Mouse (Mus musculus): ENCODE data around the gene Itpa.

- TF ChIP-seq CTCF (IDR thresholded peaks at IDR 0.05; ENCODE audit: control insufficient read depth, insufficient read depth, insufficient read length) (no peak), MYOG (IDR thresholded peaks at IDR 0.05; ENCODE audit: control insufficient read depth, extremely low read depth, insufficient read length) (no peak), MAX (IDR thresholded peaks at IDR 0.05) (no peak), CEBPB (IDR thresholded peaks at IDR 0.05; ENCODE audit: low read depth) (no peak), USF1 (IDR thresholded peaks at IDR 0.05; ENCODE audit: low read depth) (no peak)
Observed at GRCm38 (mm10) chr2:130728906-130729585, 61.6 kb downstream of the Itpa start.

Data from C2C12 (cell line).